Mouse (Mus musculus): Measurements from ENCODE around the gene Tet2.
"Not testable (repeated sequence)": the region's sequence is repeated elsewhere in the genome, so short reads cannot be mapped to it uniquely, and the experiment has no call there.

GRCm38 (mm10) chr3:133538499-133538898, 6.4 kb downstream of the Tet2 start:
- TF ChIP-seq CTCF (IDR thresholded peaks at IDR 0.05; ENCODE audit: borderline replicate concordance, insufficient read depth, low read length); POLR2A (IDR thresholded peaks at IDR 0.05; ENCODE audit: low read depth, low read length): not testable (repeated sequence)

Data from embryonic fibroblast, embryonic 13.5 days (primary cell).